Mouse (Mus musculus) central nervous system, embryonic 14 days (tissue): ENCODE results near the gene Ninj2. TPM values are rescaled to one million over a fixed set of nuclear protein-coding genes. Genes with fewer than 3 reads are reported as not detected.

Experiments used
- polyA plus RNA-seq: library from polyadenylated mRNA; depleted of rRNA; stranded (reverse); fragments of >200 nt; gene quantifications from 2 replicates; pipeline ENCODE4 v1.2.3, GENCODE M21; 2012; rRNA removed

Gene Ninj2
- polyA plus RNA-seq, result 0.06 and 0.55 TPM in 2 replicates

DNA sequence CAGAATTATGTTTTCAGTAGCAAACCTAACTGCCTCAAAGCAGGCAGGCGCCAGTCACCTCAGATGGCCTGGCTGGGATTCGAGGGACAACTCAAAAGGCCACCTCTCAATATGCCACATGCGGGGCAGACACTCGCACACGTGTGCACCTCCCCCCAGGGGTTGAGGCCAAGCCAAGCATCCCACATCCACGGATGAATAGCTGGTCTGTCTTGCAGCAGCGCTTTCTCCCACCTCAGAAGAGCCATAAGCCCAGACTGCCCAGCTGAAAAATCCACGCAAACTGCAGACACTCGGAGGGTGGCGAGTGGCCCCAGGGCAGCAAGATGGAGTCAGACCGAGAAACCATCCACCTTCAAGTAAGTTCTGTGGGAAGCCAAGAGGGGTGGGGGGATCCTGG is at the start of gene Ninj2:
Ninj2 (plus strand) TSS at position 251 of the 400 bp plus-strand sequence.

Other genes starting within 250 kb of the Ninj2 start
- gene Erc1, start 245.2 kb upstream of the Ninj2 start, polyA plus RNA-seq, result 36.4 and 37.7 TPM in 2 replicates
- gene Rad52, start 190.7 kb upstream of the Ninj2 start, polyA plus RNA-seq, result 49.5 and 53.1 TPM in 2 replicates
- gene Wnk1, start 54.7 kb upstream of the Ninj2 start, polyA plus RNA-seq, result 132 and 135 TPM in 2 replicates
- 0.10 and 0.29 TPM in 2 replicates for gene D330020A13Rik, start 201.0 kb downstream of the Ninj2 start, polyA plus RNA-seq
- gene B4galnt3, start 201.2 kb downstream of the Ninj2 start, polyA plus RNA-seq, result 0.28 and 1.4 TPM in 2 replicates